Comparison of ENCODE assay signal across 8 mouse cellular contexts in genomic region chr3:95124972-95125371, GRCm38 (mm10). TPM values are rescaled to one million over a fixed set of nuclear protein-coding genes. Genes with fewer than 3 reads are reported as not detected.
DNase-seq lines count a peak whose midpoint lies in the region; ATAC-seq and TF ChIP-seq lines count a peak whose summit lies in the region.

No protein-coding gene starts in this region.

- peaks cover 6% of the 10 kb centered on the region for H3K4me1 ChIP-seq in intestine, embryonic 15.5 days (replicated peaks)
- H3K4me1 ChIP-seq in intestine, postnatal 0 days (replicated peaks; ENCODE audit: control insufficient read depth, insufficient read depth, low read length) = no peaks in the 10 kb centered on the region
- H3K4me1 ChIP-seq in MEL (ENCODE audit: control insufficient read depth in 1 of 2, insufficient read depth in 2 of 2, low read length in 2 of 2) = no peaks in the 10 kb centered on the region
- peaks cover 20% of the 10 kb centered on the region for H3K4me1 ChIP-seq in embryonic facial prominence, embryonic 13.5 days
- 0 out of 2 replicates have a peak, but pooled peaks cover 3% of the 10 kb centered on the region for H3K4me1 ChIP-seq in stomach, postnatal 0 days (replicated peaks; ENCODE audit: control insufficient read depth, insufficient read depth)

- TF ChIP-seq EP300 in MEL (IDR thresholded peaks at IDR 0.05; ENCODE audit: low read depth in 1 of 2, low read length in 2 of 2) = no peak
- no peak for TF ChIP-seq EP300 in stomach, postnatal 0 days (optimal IDR thresholded peaks at IDR 0.05)

- no peak for TF ChIP-seq RAD21 in MEL (IDR thresholded peaks at IDR 0.05; ENCODE audit: low read depth, low read length)

- ATAC-seq in intestine, embryonic 15.5 days = peak; percentile 32; the same call in 1 of the 2 replicates
- ATAC-seq in intestine, postnatal 0 days = no peak
- ATAC-seq in embryonic facial prominence, embryonic 13.5 days (ENCODE audit: insufficient number of reproducible peaks, insufficient read depth, low FRiP score, low TSS enrichment, low read depth) = peak; percentile 50; the same call in 1 of the 2 replicates
- ATAC-seq in stomach, postnatal 0 days (ENCODE audit: low FRiP score, low TSS enrichment) = no peak
- no peak for ATAC-seq in granulocyte monocyte progenitor cell, adult 5-6 weeks (replicated peaks; ENCODE audit: poor library complexity, severe bottlenecking)

- no peak overlapping the region for H3K27ac ChIP-seq in intestine, embryonic 15.5 days
- H3K27ac ChIP-seq in intestine, postnatal 0 days (ENCODE audit: low read depth, low read length) = no peak overlapping the region
- H3K27ac ChIP-seq in MEL (ENCODE audit: control insufficient read depth, low read depth, low read length) = no peak overlapping the region
- peak overlapping the region; percentile 63 for H3K27ac ChIP-seq in embryonic facial prominence, embryonic 13.5 days
- H3K27ac ChIP-seq in stomach, postnatal 0 days (replicated peaks) = peak overlapping the region; percentile 9; the same call in 1 of the 2 replicates

- H3K36me3 ChIP-seq in intestine, embryonic 15.5 days = peaks cover 19% of the 10 kb centered on the region
- peaks cover 46% of the 10 kb centered on the region for H3K36me3 ChIP-seq in intestine, postnatal 0 days (ENCODE audit: control insufficient read depth, insufficient read depth)
- peaks cover 0 to 11% of the 10 kb centered on the region in 2 experiments; a peak in 2 of 4 replicates for H3K36me3 ChIP-seq in MEL (ENCODE audit: control insufficient read depth in 1 of 2, insufficient read depth in 2 of 2, low read length in 2 of 2)
- peaks cover 48% of the 10 kb centered on the region for H3K36me3 ChIP-seq in embryonic facial prominence, embryonic 13.5 days
- H3K36me3 ChIP-seq in stomach, postnatal 0 days (ENCODE audit: control insufficient read depth, insufficient read depth, low read length) = peaks cover 18% of the 10 kb centered on the region

- no peak for DNase-seq in MEL (ENCODE audit: low read depth, low spot score)
- DNase-seq in kidney, postnatal 4 days = peak; percentile 68 to 77
- DNase-seq in stomach, postnatal 0 days (ENCODE audit: low spot score) = peak; percentile 66
- no peak for DNase-seq in thymus, adult 18-20 months

- no peaks in the 10 kb centered on the region for H3K27me3 ChIP-seq in intestine, embryonic 15.5 days (replicated peaks)
- H3K27me3 ChIP-seq in intestine, postnatal 0 days (replicated peaks; ENCODE audit: control insufficient read depth, insufficient read depth, low read length) = no peaks in the 10 kb centered on the region
- H3K27me3 ChIP-seq in MEL (ENCODE audit: control insufficient read depth in 1 of 2, insufficient read depth in 2 of 2, low read length in 2 of 2) = no peaks in the 10 kb centered on the region
- H3K27me3 ChIP-seq in embryonic facial prominence, embryonic 13.5 days = no peaks in the 10 kb centered on the region
- no peaks in the 10 kb centered on the region for H3K27me3 ChIP-seq in stomach, postnatal 0 days (ENCODE audit: control insufficient read depth, insufficient read depth, low read length)

- no peak overlapping the region for H3K4me2 ChIP-seq in intestine, embryonic 15.5 days (replicated peaks)
- H3K4me2 ChIP-seq in intestine, postnatal 0 days (replicated peaks; ENCODE audit: low read depth) = no peak overlapping the region
- H3K4me2 ChIP-seq in embryonic facial prominence, embryonic 13.5 days = no peak overlapping the region
- no peak overlapping the region for H3K4me2 ChIP-seq in stomach, postnatal 0 days (replicated peaks; ENCODE audit: low read depth)

- no peak for TF ChIP-seq CTCF in intestine, postnatal 0 days (IDR thresholded peaks at IDR 0.05; ENCODE audit: low read depth)
- no peak for TF ChIP-seq CTCF in MEL (IDR thresholded peaks at IDR 0.05 in 2 of 3, conservative IDR thresholded peaks at IDR 0.05 in 1 of 3; ENCODE audit: control insufficient read depth in 1 of 3, insufficient read depth in 1 of 3, low read depth in 2 of 3, low read length in 3 of 3, poor library complexity in 1 of 3, severe bottlenecking in 1 of 3)
- no peak for TF ChIP-seq CTCF in stomach, postnatal 0 days (IDR thresholded peaks at IDR 0.05; ENCODE audit: low read depth)

- H3K4me3 ChIP-seq in intestine, embryonic 15.5 days (replicated peaks) = no peak overlapping the region
- no peak overlapping the region for H3K4me3 ChIP-seq in intestine, postnatal 0 days (ENCODE audit: low read depth, low read length)
- no peak overlapping the region for H3K4me3 ChIP-seq in MEL (ENCODE audit: control insufficient read depth in 1 of 2, insufficient read depth in 1 of 2, low read depth in 2 of 2, low read length in 2 of 2)
- no peak overlapping the region for H3K4me3 ChIP-seq in embryonic facial prominence, embryonic 13.5 days
- H3K4me3 ChIP-seq in stomach, postnatal 0 days (ENCODE audit: low read depth, low read length) = no peak overlapping the region

- 17% methylated on average over 5 of the region's 5 CpGs for WGBS in intestine, embryonic 15.5 days
- WGBS in intestine, postnatal 0 days = 20% methylated on average over 5 of the region's 5 CpGs
- 18% methylated on average over 5 of the region's 5 CpGs for WGBS in embryonic facial prominence, embryonic 13.5 days
- 5% methylated on average over 5 of the region's 5 CpGs for WGBS in stomach, postnatal 0 days

- no peaks in the 10 kb centered on the region for H3K79me2 ChIP-seq in MEL (ENCODE audit: control insufficient read depth, insufficient read depth, low read length, poor library complexity)

- H3K9ac ChIP-seq in intestine, embryonic 15.5 days = no peak overlapping the region
- no peak overlapping the region for H3K9ac ChIP-seq in intestine, postnatal 0 days (ENCODE audit: low read depth, low read length)
- H3K9ac ChIP-seq in MEL (ENCODE audit: control insufficient read depth, low read depth, low read length, poor library complexity, severe bottlenecking) = no peak overlapping the region
- H3K9ac ChIP-seq in embryonic facial prominence, embryonic 13.5 days = no peak overlapping the region
- H3K9ac ChIP-seq in stomach, postnatal 0 days (ENCODE audit: low read length) = peak overlapping the region; percentile 23; the same call in 1 of the 2 replicates

- no peaks in the 10 kb centered on the region for H3K9me3 ChIP-seq in intestine, embryonic 15.5 days
- H3K9me3 ChIP-seq in intestine, postnatal 0 days (ENCODE audit: control insufficient read depth) = no peaks in the 10 kb centered on the region
- no peaks in the 10 kb centered on the region for H3K9me3 ChIP-seq in MEL (replicated peaks; ENCODE audit: insufficient read depth, low read length)
- H3K9me3 ChIP-seq in embryonic facial prominence, embryonic 13.5 days = no peaks in the 10 kb centered on the region
- no peaks in the 10 kb centered on the region for H3K9me3 ChIP-seq in stomach, postnatal 0 days (ENCODE audit: control insufficient read depth, low read length)

- TF ChIP-seq POLR2A in MEL (IDR thresholded peaks at IDR 0.05; ENCODE audit: control insufficient read depth in 1 of 2, insufficient read depth in 1 of 2, low read depth in 1 of 2, low read length in 2 of 2, poor library complexity in 1 of 2) = no peak

RNA-seq across cellular contexts. Expression of gene Tmod4, which starts 0.7 kb away (rescaled TPM):
- 0.83 and 0.99 TPM in 2 replicates for polyA plus RNA-seq in intestine, embryonic 15.5 days (2015; fragmentation: Nextera tagmentation; extraction: Ambion mirVana)
- polyA plus RNA-seq in intestine, postnatal 0 days (2015; fragmentation: Nextera tagmentation; extraction: Ambion mirVana) = 0.44 and 0.73 TPM in 2 replicates
- total RNA-seq in MEL (2012; rRNA removed) = 1.6 and 3.1 TPM in 2 replicates
- 1 to 10 TPM in 1 of 2 experiments, not detected in 1; 5.4 TPM for polyA plus RNA-seq in MEL (2012; ENCODE audit: insufficient read depth in 1 of 2, insufficient read length in 2 of 2, low read depth in 1 of 2, low replicate concordance in 2 of 2, missing spikeins in 1 of 2)
- 0.65 and 0.69 TPM in 2 replicates for polyA plus RNA-seq in embryonic facial prominence, embryonic 13.5 days (2015; fragmentation: Nextera tagmentation; extraction: Ambion mirVana)
- 0.70 and 1.0 TPM in 2 replicates for polyA plus RNA-seq in stomach, postnatal 0 days (2015; fragmentation: Nextera tagmentation; extraction: Ambion mirVana)
- 9.4 and 13.9 TPM in 2 replicates for total RNA-seq in granulocyte monocyte progenitor cell, adult 5-6 weeks (2014; fragmentation: Nextera tagmentation)
- not detected in 2 replicates for total RNA-seq in granulocyte monocyte progenitor cell, adult 5-6 weeks (2017)

RNA-seq across cellular contexts. Expression of gene Scnm1, which starts 8.8 kb away (rescaled TPM):
- 57.0 and 62.3 TPM in 2 replicates for polyA plus RNA-seq in intestine, embryonic 15.5 days (2015; fragmentation: Nextera tagmentation; extraction: Ambion mirVana)
- polyA plus RNA-seq in intestine, postnatal 0 days (2015; fragmentation: Nextera tagmentation; extraction: Ambion mirVana) = 49.3 and 54.8 TPM in 2 replicates
- 71.8 and 93.1 TPM in 2 replicates for total RNA-seq in MEL (2012; rRNA removed)
- 100 to 1,000 TPM in 1 of 2 experiments, not detected in 1; 104 TPM for polyA plus RNA-seq in MEL (2012; ENCODE audit: insufficient read depth in 1 of 2, insufficient read length in 2 of 2, low read depth in 1 of 2, low replicate concordance in 2 of 2, missing spikeins in 1 of 2)
- polyA plus RNA-seq in embryonic facial prominence, embryonic 13.5 days (2015; fragmentation: Nextera tagmentation; extraction: Ambion mirVana) = 75.2 and 81.8 TPM in 2 replicates
- 39.5 and 42.9 TPM in 2 replicates for polyA plus RNA-seq in stomach, postnatal 0 days (2015; fragmentation: Nextera tagmentation; extraction: Ambion mirVana)
- total RNA-seq in granulocyte monocyte progenitor cell, adult 5-6 weeks (2014; fragmentation: Nextera tagmentation) = 41.2 and 82.8 TPM in 2 replicates
- total RNA-seq in granulocyte monocyte progenitor cell, adult 5-6 weeks (2017) = 53.1 and 64.1 TPM in 2 replicates

RNA-seq across cellular contexts. Expression of gene Lysmd1, which starts 8.9 kb away (rescaled TPM):
- 10.3 and 10.7 TPM in 2 replicates for polyA plus RNA-seq in intestine, embryonic 15.5 days (2015; fragmentation: Nextera tagmentation; extraction: Ambion mirVana)
- 7.1 and 7.5 TPM in 2 replicates for polyA plus RNA-seq in intestine, postnatal 0 days (2015; fragmentation: Nextera tagmentation; extraction: Ambion mirVana)
- total RNA-seq in MEL (2012; rRNA removed) = 22.1 and 22.7 TPM in 2 replicates
- 100 to 1,000 TPM in 1 of 2 experiments, 10 to 100 TPM in 1; 22.9 to 102 TPM for polyA plus RNA-seq in MEL (2012; ENCODE audit: insufficient read depth in 1 of 2, insufficient read length in 2 of 2, low read depth in 1 of 2, low replicate concordance in 2 of 2, missing spikeins in 1 of 2)
- 17.0 and 19.3 TPM in 2 replicates for polyA plus RNA-seq in embryonic facial prominence, embryonic 13.5 days (2015; fragmentation: Nextera tagmentation; extraction: Ambion mirVana)
- polyA plus RNA-seq in stomach, postnatal 0 days (2015; fragmentation: Nextera tagmentation; extraction: Ambion mirVana) = 9.6 and 10.1 TPM in 2 replicates
- total RNA-seq in granulocyte monocyte progenitor cell, adult 5-6 weeks (2014; fragmentation: Nextera tagmentation) = 3.1 and 4.3 TPM in 2 replicates
- total RNA-seq in granulocyte monocyte progenitor cell, adult 5-6 weeks (2017) = 2.7 and 4.4 TPM in 2 replicates

RNA-seq across cellular contexts. Expression of gene Vps72, which starts 14.2 kb away (rescaled TPM):
- polyA plus RNA-seq in intestine, embryonic 15.5 days (2015; fragmentation: Nextera tagmentation; extraction: Ambion mirVana) = 112 and 113 TPM in 2 replicates
- 58.5 and 60.5 TPM in 2 replicates for polyA plus RNA-seq in intestine, postnatal 0 days (2015; fragmentation: Nextera tagmentation; extraction: Ambion mirVana)
- total RNA-seq in MEL (2012; rRNA removed) = 117 and 128 TPM in 2 replicates
- polyA plus RNA-seq in MEL (2012; ENCODE audit: insufficient read depth in 1 of 2, insufficient read length in 2 of 2, low read depth in 1 of 2, low replicate concordance in 2 of 2, missing spikeins in 1 of 2) = 100 to 1,000 TPM; 266 to 416 TPM
- polyA plus RNA-seq in embryonic facial prominence, embryonic 13.5 days (2015; fragmentation: Nextera tagmentation; extraction: Ambion mirVana) = 185 and 213 TPM in 2 replicates
- polyA plus RNA-seq in stomach, postnatal 0 days (2015; fragmentation: Nextera tagmentation; extraction: Ambion mirVana) = 60.8 and 65.9 TPM in 2 replicates
- total RNA-seq in granulocyte monocyte progenitor cell, adult 5-6 weeks (2014; fragmentation: Nextera tagmentation) = 54.8 and 58.1 TPM in 2 replicates
- total RNA-seq in granulocyte monocyte progenitor cell, adult 5-6 weeks (2017) = 50.0 and 62.4 TPM in 2 replicates

RNA-seq across cellular contexts. Expression of gene Tnfaip8l2, which starts 17.2 kb away (rescaled TPM):
- 4.3 and 5.3 TPM in 2 replicates for polyA plus RNA-seq in intestine, embryonic 15.5 days (2015; fragmentation: Nextera tagmentation; extraction: Ambion mirVana)
- polyA plus RNA-seq in intestine, postnatal 0 days (2015; fragmentation: Nextera tagmentation; extraction: Ambion mirVana) = 3.6 and 4.7 TPM in 2 replicates
- total RNA-seq in MEL (2012; rRNA removed) = 3.1 and 4.5 TPM in 2 replicates
- 1 to 10 TPM in 1 of 2 experiments, not detected in 1; 5.8 TPM for polyA plus RNA-seq in MEL (2012; ENCODE audit: insufficient read depth in 1 of 2, insufficient read length in 2 of 2, low read depth in 1 of 2, low replicate concordance in 2 of 2, missing spikeins in 1 of 2)
- 2.7 and 4.7 TPM in 2 replicates for polyA plus RNA-seq in embryonic facial prominence, embryonic 13.5 days (2015; fragmentation: Nextera tagmentation; extraction: Ambion mirVana)
- 5.0 and 5.3 TPM in 2 replicates for polyA plus RNA-seq in stomach, postnatal 0 days (2015; fragmentation: Nextera tagmentation; extraction: Ambion mirVana)
- 30.5 and 40.2 TPM in 2 replicates for total RNA-seq in granulocyte monocyte progenitor cell, adult 5-6 weeks (2014; fragmentation: Nextera tagmentation)
- 21.0 and 24.3 TPM in 2 replicates for total RNA-seq in granulocyte monocyte progenitor cell, adult 5-6 weeks (2017)

Comparison
In these comparisons a context has a peak if more than half of its experiments do, and no peak if none do; other contexts are left out.
1. ATAC-seq: peak in intestine, embryonic 15.5 days (single experiment) and embryonic facial prominence, embryonic 13.5 days (single experiment); none in intestine, postnatal 0 days (single experiment), stomach, postnatal 0 days (single experiment) and granulocyte monocyte progenitor cell, adult 5-6 weeks (single experiment).
2. H3K27ac ChIP-seq: peak in embryonic facial prominence, embryonic 13.5 days (single experiment) and stomach, postnatal 0 days (single experiment); none in intestine, embryonic 15.5 days (single experiment), intestine, postnatal 0 days (single experiment) and MEL (single experiment).
3. DNase-seq: peak in kidney, postnatal 4 days (2 of 2) and stomach, postnatal 0 days (single experiment); none in MEL (single experiment) and thymus, adult 18-20 months (0 of 2).